Mouse (Mus musculus) spleen, adult 2 months (tissue): ENCODE results near the gene Art5.

Experiments used
- CTCF ChIP-seq: fragments of 200-500 bp; IDR thresholded peaks from 2 replicates; pipeline ENCODE4 v1.5.1; 2011; ENCODE audit warnings: mild to moderate bottlenecking, inconsistent platforms; ENCODE audit not compliant: insufficient read depth, insufficient read length, insufficient replicate concordance; ENCODE audit errors: extremely low read depth
- POLR2A ChIP-seq: fragments of 200-500 bp; IDR thresholded peaks from 2 replicates; pipeline ENCODE4 v1.6.1; 2011; ENCODE audit warnings: low read depth, low read length, inconsistent platforms

- TF ChIP-seq CTCF (no peak), POLR2A (no peak)
Observed at GRCm38 (mm10) chr7:102106700-102107141, 2.6 kb downstream of the Art5 start.
